In the genomic region with DNA sequence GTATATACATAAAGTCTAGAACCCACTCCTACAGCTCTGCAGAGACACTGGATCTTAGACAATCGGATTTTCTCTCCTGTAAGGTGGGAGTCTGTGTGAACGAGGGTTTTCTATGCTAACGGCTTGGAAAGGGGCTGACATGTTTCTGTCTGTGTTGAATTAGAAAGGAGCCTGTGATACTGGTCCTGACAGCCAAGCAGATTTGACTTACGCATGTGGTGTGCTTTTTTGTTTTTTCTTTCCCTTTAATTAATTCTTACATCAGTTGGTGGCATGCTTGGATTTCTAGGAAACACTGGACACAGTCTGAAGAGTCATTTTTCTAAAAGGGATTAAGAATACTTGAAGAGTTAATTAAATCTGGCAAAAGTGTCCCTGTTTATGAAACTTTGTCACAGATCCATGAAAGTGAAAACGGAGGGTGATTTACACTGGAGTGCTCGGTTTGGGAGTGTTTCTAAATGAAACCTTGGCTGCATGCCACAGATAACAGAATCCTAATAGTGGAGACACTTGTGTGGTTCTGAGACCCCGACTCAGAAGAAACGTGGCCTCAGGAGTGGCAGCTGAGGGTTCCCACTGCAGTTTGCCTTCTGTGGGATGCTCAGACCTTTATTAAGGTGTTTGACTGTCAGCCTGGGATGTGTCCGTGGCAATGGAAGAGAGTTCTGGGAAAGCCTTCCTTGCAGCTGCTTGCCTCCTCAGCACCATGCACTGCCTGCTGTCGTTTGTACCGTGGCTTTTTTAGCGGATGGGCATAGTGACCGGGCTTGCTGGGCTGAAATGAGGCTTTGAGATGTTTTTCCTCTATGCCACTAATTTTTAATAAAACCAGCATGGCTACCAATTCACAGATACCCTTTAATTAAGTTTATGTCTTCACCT, we compare ENCODE assay signal across 23 mouse cellular contexts. TPM values are rescaled to one million over a fixed set of nuclear protein-coding genes. Genes with fewer than 3 reads are reported as not detected.
DNase-seq lines count a peak whose midpoint lies in the region; ATAC-seq and TF ChIP-seq lines count a peak whose summit lies in the region.
"Had no signal": no experiment of that assay in that cellular context is flagged by ENCODE, and none has a peak within 500 bp of the region (broad histone marks: within the 10 kb centered on the region; RNA-seq: fewer than 3 reads in every experiment).

No protein-coding gene starts in this region.

- no peak for TF ChIP-seq POLR2A in limb, embryonic 14.5 days (IDR thresholded peaks at IDR 0.05; ENCODE audit: borderline replicate concordance, extremely low read depth, insufficient read depth, insufficient read length)

- H3K4me3 ChIP-seq in forebrain, embryonic 15.5 days, result no peak overlapping the region
- H3K4me3 ChIP-seq in forebrain, embryonic 10.5 days, result no peak overlapping the region
- H3K4me3 ChIP-seq in hindbrain, embryonic 15.5 days, result no peak overlapping the region
- no peak overlapping the region for H3K4me3 ChIP-seq in hindbrain, embryonic 10.5 days
- no peak overlapping the region for H3K4me3 ChIP-seq in midbrain, embryonic 14.5 days (replicated peaks; ENCODE audit: low read depth, low read length)
- no peak overlapping the region for H3K4me3 ChIP-seq in midbrain, embryonic 16.5 days (ENCODE audit: low read depth, low read length)
- no peak overlapping the region for H3K4me3 ChIP-seq in limb, embryonic 14.5 days (replicated peaks; ENCODE audit: low read length)
- H3K4me3 ChIP-seq: embryonic facial prominence, embryonic 13.5 days; myocyte had no signal

- H3K27me3 ChIP-seq in forebrain, embryonic 15.5 days, result no peaks in the 10 kb centered on the region
- H3K27me3 ChIP-seq in forebrain, embryonic 10.5 days (ENCODE audit: poor library complexity, severe bottlenecking), result no peaks in the 10 kb centered on the region
- no peaks in the 10 kb centered on the region for H3K27me3 ChIP-seq in hindbrain, embryonic 15.5 days
- no peaks in the 10 kb centered on the region for H3K27me3 ChIP-seq in hindbrain, embryonic 10.5 days (ENCODE audit: insufficient read depth, poor library complexity, severe bottlenecking)
- no peaks in the 10 kb centered on the region for H3K27me3 ChIP-seq in midbrain, embryonic 14.5 days (ENCODE audit: control insufficient read depth, insufficient read depth, low read length)
- H3K27me3 ChIP-seq in midbrain, embryonic 16.5 days (ENCODE audit: control insufficient read depth, insufficient read depth, low read depth, low read length), result no peaks in the 10 kb centered on the region
- H3K27me3 ChIP-seq in limb, embryonic 14.5 days (ENCODE audit: control insufficient read depth, insufficient read depth, low read length), result no peaks in the 10 kb centered on the region
- H3K27me3 ChIP-seq: CH12.LX; embryonic facial prominence, embryonic 13.5 days had no signal

- H3K9ac ChIP-seq in forebrain, embryonic 15.5 days (replicated peaks), result no peak overlapping the region
- H3K9ac ChIP-seq in hindbrain, embryonic 15.5 days, result no peak overlapping the region
- H3K9ac ChIP-seq in midbrain, embryonic 14.5 days (replicated peaks; ENCODE audit: low read length), result no peak overlapping the region
- no peak overlapping the region for H3K9ac ChIP-seq in midbrain, embryonic 16.5 days (ENCODE audit: low read depth, low read length)
- no peak overlapping the region for H3K9ac ChIP-seq in limb, embryonic 14.5 days (ENCODE audit: low read depth, low read length, severe bottlenecking)
- H3K9ac ChIP-seq: embryonic facial prominence, embryonic 13.5 days; liver, embryonic 14.5 days had no signal

- H3K9me3 ChIP-seq in forebrain, embryonic 15.5 days, result no peaks in the 10 kb centered on the region
- H3K9me3 ChIP-seq in forebrain, embryonic 10.5 days, result no peaks in the 10 kb centered on the region
- no peaks in the 10 kb centered on the region for H3K9me3 ChIP-seq in hindbrain, embryonic 15.5 days
- H3K9me3 ChIP-seq in hindbrain, embryonic 10.5 days, result no peaks in the 10 kb centered on the region
- H3K9me3 ChIP-seq in midbrain, embryonic 14.5 days (ENCODE audit: control insufficient read depth, low read length), result no peaks in the 10 kb centered on the region
- no peaks in the 10 kb centered on the region for H3K9me3 ChIP-seq in midbrain, embryonic 16.5 days (replicated peaks; ENCODE audit: control insufficient read depth, low read length, poor library complexity, severe bottlenecking)
- H3K9me3 ChIP-seq in limb, embryonic 14.5 days (ENCODE audit: control insufficient read depth, low read length), result no peaks in the 10 kb centered on the region
- H3K9me3 ChIP-seq: embryonic facial prominence, embryonic 13.5 days had no signal

- 26% methylated on average over 13 of the region's 13 CpGs for WGBS in forebrain, embryonic 15.5 days
- WGBS in forebrain, embryonic 10.5 days, result 88% methylated on average over 13 of the region's 13 CpGs
- 60% methylated on average over 13 of the region's 13 CpGs for whole genome bisulfite sequencing in hindbrain, embryonic 15.5 days
- 87% methylated on average over 13 of the region's 13 CpGs for WGBS in hindbrain, embryonic 10.5 days
- WGBS in midbrain, embryonic 14.5 days, result 70% methylated on average over 13 of the region's 13 CpGs
- WGBS in midbrain, embryonic 16.5 days, result 65% methylated on average over 13 of the region's 13 CpGs
- 54% methylated on average over 13 of the region's 13 CpGs for WGBS in limb, embryonic 14.5 days

- peak; percentile 76 for ATAC-seq in forebrain, embryonic 15.5 days (replicated peaks)
- ATAC-seq in hindbrain, embryonic 15.5 days (ENCODE audit: low FRiP score, low read depth), result no peak
- ATAC-seq in midbrain, embryonic 14.5 days (ENCODE audit: low FRiP score, low TSS enrichment), result no peak
- ATAC-seq in midbrain, embryonic 16.5 days, result no peak
- ATAC-seq in limb, embryonic 14.5 days (ENCODE audit: low FRiP score, low read depth), result 0 out of 2 replicates have a peak, but pooled peaks have one; percentile 17
- ATAC-seq: hindbrain, embryonic 16.5 days had no signal

- H3K27ac ChIP-seq in forebrain, embryonic 15.5 days (replicated peaks), result peak overlapping the region; percentile 74
- no peak overlapping the region for H3K27ac ChIP-seq in forebrain, embryonic 10.5 days
- H3K27ac ChIP-seq in hindbrain, embryonic 15.5 days (replicated peaks), result no peak overlapping the region
- H3K27ac ChIP-seq in hindbrain, embryonic 10.5 days, result no peak overlapping the region
- no peak overlapping the region for H3K27ac ChIP-seq in midbrain, embryonic 14.5 days (replicated peaks; ENCODE audit: low read depth, low read length)
- no peak overlapping the region for H3K27ac ChIP-seq in midbrain, embryonic 16.5 days (ENCODE audit: low read length)
- peak overlapping the region; percentile 40; the same call in 1 of the 2 replicates for H3K27ac ChIP-seq in limb, embryonic 14.5 days (replicated peaks; ENCODE audit: low read depth, low read length)
- H3K27ac ChIP-seq: liver, embryonic 14.5 days had no signal

- H3K36me3 ChIP-seq in forebrain, embryonic 15.5 days, result peaks cover 50% of the 10 kb centered on the region
- H3K36me3 ChIP-seq in forebrain, embryonic 10.5 days (replicated peaks), result peaks cover 96% of the 10 kb centered on the region
- peaks cover 37% of the 10 kb centered on the region for H3K36me3 ChIP-seq in hindbrain, embryonic 15.5 days
- H3K36me3 ChIP-seq in hindbrain, embryonic 10.5 days, result peaks cover 97% of the 10 kb centered on the region
- H3K36me3 ChIP-seq in midbrain, embryonic 14.5 days (ENCODE audit: control insufficient read depth, insufficient read depth, low read length), result peaks cover 61% of the 10 kb centered on the region
- H3K36me3 ChIP-seq in midbrain, embryonic 16.5 days (ENCODE audit: control insufficient read depth, insufficient read depth, low read length), result peaks cover 14% of the 10 kb centered on the region
- H3K36me3 ChIP-seq in limb, embryonic 14.5 days (ENCODE audit: control insufficient read depth, insufficient read depth, low read length), result peaks cover 92% of the 10 kb centered on the region

- H3K4me2 ChIP-seq in forebrain, embryonic 15.5 days (replicated peaks), result no peak overlapping the region; the same call in 1 of the 2 replicates
- H3K4me2 ChIP-seq in hindbrain, embryonic 15.5 days, result 0 out of 2 replicates have a peak overlapping the region, but pooled peaks have one; percentile 13
- H3K4me2 ChIP-seq in midbrain, embryonic 14.5 days (ENCODE audit: low read length), result no peak overlapping the region
- no peak overlapping the region for H3K4me2 ChIP-seq in midbrain, embryonic 16.5 days (ENCODE audit: low read length)
- no peak overlapping the region for H3K4me2 ChIP-seq in limb, embryonic 14.5 days (replicated peaks; ENCODE audit: low read depth, low read length, severe bottlenecking)
- H3K4me2 ChIP-seq: embryonic facial prominence, embryonic 13.5 days; midbrain, embryonic 11.5 days had no signal

- DNase-seq in forebrain, embryonic 10.5 days (ENCODE audit: extremely low spot score, low spot score), result no peak
- no peak for DNase-seq in hindbrain, embryonic 10.5 days (ENCODE audit: low spot score)
- peak; percentile 37 for DNase-seq in midbrain, embryonic 14.5 days
- DNase-seq in limb, embryonic 14.5 days (ENCODE audit: low spot score), result peak; percentile 45
- DNase-seq in cerebellum, adult 18-20 months, result no peak
- DNase-seq: cerebellum, adult 9-11 months; gastrocnemius, postnatal 36 days; kidney, adult 11 months; kidney, postnatal 25 days; thymus, postnatal 36 days had no signal

- peaks cover 24% of the 10 kb centered on the region for H3K4me1 ChIP-seq in forebrain, embryonic 15.5 days
- H3K4me1 ChIP-seq in forebrain, embryonic 10.5 days, result no peaks in the 10 kb centered on the region
- no peaks in the 10 kb centered on the region for H3K4me1 ChIP-seq in hindbrain, embryonic 15.5 days (replicated peaks)
- no peaks in the 10 kb centered on the region for H3K4me1 ChIP-seq in hindbrain, embryonic 10.5 days (replicated peaks)
- H3K4me1 ChIP-seq in midbrain, embryonic 14.5 days (ENCODE audit: control insufficient read depth, insufficient read depth, low read length), result no peaks in the 10 kb centered on the region
- no peaks in the 10 kb centered on the region for H3K4me1 ChIP-seq in midbrain, embryonic 16.5 days (ENCODE audit: control insufficient read depth, insufficient read depth, low read length)
- 0 out of 2 replicates have a peak, but pooled peaks cover 3% of the 10 kb centered on the region for H3K4me1 ChIP-seq in limb, embryonic 14.5 days (ENCODE audit: control insufficient read depth, insufficient read depth, low read length)
- H3K4me1 ChIP-seq: embryonic facial prominence, embryonic 13.5 days had no signal

RNA-seq across cellular contexts. Expression of a gene that starts 35.8 kb away (rescaled TPM):
- not detected in 2 replicates for polyA plus RNA-seq in forebrain, embryonic 15.5 days (2015; fragmentation: Nextera tagmentation; extraction: Ambion mirVana)
- polyA plus RNA-seq in forebrain, embryonic 10.5 days (2016; fragmentation: Nextera tagmentation; extraction: Ambion mirVana), result not detected in 2 replicates
- polyA plus RNA-seq in hindbrain, embryonic 15.5 days (2015; fragmentation: Nextera tagmentation; extraction: Ambion mirVana), result not detected in 2 replicates
- not detected in 2 replicates for polyA plus RNA-seq in hindbrain, embryonic 10.5 days (2016; fragmentation: Nextera tagmentation; extraction: Ambion mirVana)
- not detected in 2 replicates for polyA plus RNA-seq in midbrain, embryonic 14.5 days (2014; fragmentation: Nextera tagmentation; extraction: Ambion mirVana)
- not detected in 2 replicates for polyA plus RNA-seq in midbrain, embryonic 16.5 days (2015; fragmentation: Nextera tagmentation; extraction: Ambion mirVana)
- polyA plus RNA-seq in limb, embryonic 14.5 days (2012; rRNA removed), result not detected in 2 replicates
- not detected in 2 replicates for polyA plus RNA-seq in limb, embryonic 14.5 days (2014; fragmentation: Nextera tagmentation; extraction: Ambion mirVana)
- polyA plus RNA-seq: cortical plate, adult 2 months; embryonic facial prominence, embryonic 13.5 days; heart, embryonic 16.5 days; hindbrain, embryonic 16.5 days; liver, embryonic 14.5 days; lung, embryonic 16.5 days; midbrain, embryonic 11.5 days; myocyte; neural tube, embryonic 14.5 days had no signal

Comparison
In these comparisons a context has a peak if more than half of its experiments do, and no peak if none do; other contexts are left out.
1. H3K27ac ChIP-seq: peak in forebrain, embryonic 15.5 days (single experiment) and limb, embryonic 14.5 days (single experiment); none in forebrain, embryonic 10.5 days (single experiment), hindbrain, embryonic 15.5 days (single experiment), hindbrain, embryonic 10.5 days (single experiment), midbrain, embryonic 14.5 days (single experiment) and midbrain, embryonic 16.5 days (single experiment).
2. ATAC-seq: peak in forebrain, embryonic 15.5 days (single experiment) and limb, embryonic 14.5 days (single experiment); none in hindbrain, embryonic 15.5 days (single experiment), midbrain, embryonic 14.5 days (single experiment) and midbrain, embryonic 16.5 days (single experiment).
3. DNase-seq: peak in midbrain, embryonic 14.5 days (single experiment) and limb, embryonic 14.5 days (single experiment); none in forebrain, embryonic 10.5 days (single experiment), hindbrain, embryonic 10.5 days (single experiment) and cerebellum, adult 18-20 months (0 of 2).